Mouse (Mus musculus) testis, postnatal 10 days (tissue): ENCODE measurements around the gene Rnasel.

Experiments used
- DNase-seq: peaks from one replicate; pipeline ENCODE4 v3.0.0; 2021; ENCODE audit warnings: low spot score

Rnasel gene

GRCm38 (mm10) chr1:153749211-153749801 is at the start of gene Rnasel:
Gene Rnasel, plus strand, starts transcription at chr1:153749426.
- DNase-seq: peak; percentile 85

GRCm38 (mm10) chr1:153700448-153701063 is 48.7 kb upstream of the Rnasel start:
- no peak for DNase-seq

GRCm38 (mm10) chr1:153701461-153701860 is 47.8 kb upstream of the Rnasel start:
- DNase-seq: no peak

- no peak for DNase-seq
Observed at GRCm38 (mm10) chr1:153702166-153702852, 46.9 kb upstream of the Rnasel start.

GRCm38 (mm10) chr1:153702853-153703410 is 46.3 kb upstream of the Rnasel start:
- DNase-seq: no peak

GRCm38 (mm10) chr1:153703445-153703991 is 45.7 kb upstream of the Rnasel start:
- no peak for DNase-seq

GRCm38 (mm10) chr1:153704174-153704573 is 45.1 kb upstream of the Rnasel start:
- DNase-seq: no peak

- no peak for DNase-seq
Observed at GRCm38 (mm10) chr1:153704996-153705395, 44.2 kb upstream of the Rnasel start.

- DNase-seq: no peak
Observed at GRCm38 (mm10) chr1:153708626-153709025, 40.6 kb upstream of the Rnasel start.

- no peak for DNase-seq
Observed at GRCm38 (mm10) chr1:153709451-153709850, 39.8 kb upstream of the Rnasel start.

GRCm38 (mm10) chr1:153711544-153712262 is 37.5 kb upstream of the Rnasel start:
- DNase-seq: no peak

GRCm38 (mm10) chr1:153712633-153713032 is 36.6 kb upstream of the Rnasel start:
- no peak for DNase-seq

GRCm38 (mm10) chr1:153717990-153718389 is 31.2 kb upstream of the Rnasel start:
- DNase-seq: no peak

GRCm38 (mm10) chr1:153720935-153721334 is 28.3 kb upstream of the Rnasel start:
- peak; percentile 45 for DNase-seq

GRCm38 (mm10) chr1:153721565-153722310 is 27.5 kb upstream of the Rnasel start:
- no peak for DNase-seq

- DNase-seq: no peak
Observed at GRCm38 (mm10) chr1:153723426-153723825, 25.8 kb upstream of the Rnasel start.

- no peak for DNase-seq
Observed at GRCm38 (mm10) chr1:153726636-153727035, 22.6 kb upstream of the Rnasel start.

GRCm38 (mm10) chr1:153729806-153730205 is 19.4 kb upstream of the Rnasel start:
- no peak for DNase-seq

GRCm38 (mm10) chr1:153730671-153731070 is 18.6 kb upstream of the Rnasel start:
- no peak for DNase-seq

- DNase-seq: no peak
Observed at GRCm38 (mm10) chr1:153733181-153733580, 16.0 kb upstream of the Rnasel start.

- DNase-seq: no peak
Observed at GRCm38 (mm10) chr1:153734866-153735265, 14.4 kb upstream of the Rnasel start.
